Mouse (Mus musculus) layer of hippocampus, adult 8-10 months (tissue): ENCODE measurements around the gene Prok2. TPM values are rescaled to one million over a fixed set of nuclear protein-coding genes. Genes with fewer than 3 reads are reported as not detected.

Experiments used
- DNase-seq, 2 experiments: peaks; one replicate each; pipeline ENCODE4 v3.0.0; 2022; ENCODE audit warnings: low spot score in 2 of 2
- total RNA-seq, 4 experiments: library from RNA; stranded (reverse); gene quantifications; 2 replicates each; pipeline ENCODE4 v1.2.4; 2022

Prok2 gene
- total RNA-seq = under 1 TPM in 3 of 4 experiments, not detected in 1; 0.45 to 0.60 (median 0.59) TPM

DNA sequence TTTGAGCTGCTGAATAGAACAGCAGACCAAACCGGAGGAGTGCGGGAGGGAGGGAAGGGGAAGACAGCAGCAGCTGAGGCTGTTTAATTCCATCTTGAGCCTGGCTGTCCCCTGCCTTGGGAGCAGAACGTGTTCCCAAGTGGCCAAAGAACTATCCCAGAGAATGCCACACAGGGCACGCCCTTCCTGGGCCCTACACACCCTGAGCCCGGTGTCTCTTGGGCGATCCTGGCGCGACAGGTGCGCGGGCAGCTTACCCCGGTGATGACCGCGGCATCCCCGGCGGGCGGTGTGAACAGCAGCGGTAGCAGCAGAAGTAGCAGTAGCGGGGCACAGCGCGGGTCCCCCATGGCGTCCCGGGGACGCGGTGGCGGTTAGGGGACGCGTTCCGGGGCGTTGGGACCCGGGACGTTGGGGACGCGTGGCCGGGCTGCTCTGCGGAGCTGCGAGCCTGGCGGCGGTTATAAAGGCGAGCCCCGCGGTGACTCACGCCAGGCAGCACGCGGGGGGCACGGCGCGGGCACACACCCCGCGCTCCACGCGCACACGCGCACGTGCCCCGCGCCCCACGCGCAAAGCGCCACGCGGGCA, at the start of gene Prok2:
Gene Prok2 (minus strand): TSS at position 422 of the 591 bp plus-strand sequence.
- DNase-seq = no peak

DNA sequence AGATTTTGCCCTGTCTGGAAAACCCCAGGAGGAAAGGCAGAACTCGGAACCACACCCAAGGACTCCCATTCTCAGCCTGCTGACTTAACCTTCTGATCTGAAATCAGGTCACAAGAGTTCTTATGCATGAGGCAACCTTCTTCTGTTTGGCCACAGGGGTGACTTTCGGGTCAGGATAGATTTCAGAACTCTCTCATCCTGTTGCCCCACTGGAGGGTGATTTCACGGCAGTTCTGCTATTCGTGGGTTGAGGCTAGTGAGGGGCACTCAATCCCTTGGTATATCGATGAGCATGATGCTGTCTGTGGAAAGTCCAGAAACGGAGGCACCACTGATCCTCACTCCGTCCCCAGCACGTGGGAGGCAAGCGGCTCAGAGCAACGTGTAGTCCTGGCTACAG, 48.5 kb upstream of the Prok2 start:
- no peak for DNase-seq

DNA sequence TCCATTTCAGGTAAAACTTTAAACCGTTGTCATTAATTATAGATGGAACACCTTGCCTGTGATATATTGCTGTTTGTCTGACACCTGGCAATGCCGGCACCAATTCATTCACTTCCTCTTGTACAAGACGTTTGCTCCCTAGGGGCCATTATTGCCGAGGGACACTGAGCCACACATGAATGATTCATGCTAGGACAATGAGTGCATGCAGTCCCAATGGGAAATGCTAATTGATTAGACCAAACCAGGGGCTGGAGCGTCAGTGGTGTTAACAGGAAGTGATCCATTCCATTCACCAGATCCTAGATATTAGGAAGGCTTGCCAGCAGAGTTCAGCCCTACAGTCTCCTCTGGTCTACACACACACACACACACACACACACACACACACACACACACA, 42.3 kb upstream of the Prok2 start:
- DNase-seq = no peak

DNA sequence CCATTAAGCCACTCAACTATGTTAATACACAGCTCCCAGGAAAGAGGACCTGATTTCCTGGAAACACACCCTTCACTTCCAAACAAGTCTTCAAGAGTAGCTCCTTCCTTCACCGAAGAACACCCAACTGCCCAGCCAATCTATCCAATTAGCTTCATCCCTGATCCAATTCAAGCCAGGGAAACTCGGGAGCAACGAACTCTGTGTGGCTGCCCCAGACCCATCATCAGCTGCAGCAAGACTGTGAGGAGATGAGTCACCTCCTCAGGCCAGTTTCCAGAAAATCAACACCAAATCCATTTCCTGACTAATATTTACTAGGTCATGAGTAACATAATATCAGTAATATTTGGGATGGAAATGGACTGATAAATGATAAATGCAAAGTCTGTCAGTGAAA, 38.7 kb upstream of the Prok2 start:
- DNase-seq = no peak

DNA sequence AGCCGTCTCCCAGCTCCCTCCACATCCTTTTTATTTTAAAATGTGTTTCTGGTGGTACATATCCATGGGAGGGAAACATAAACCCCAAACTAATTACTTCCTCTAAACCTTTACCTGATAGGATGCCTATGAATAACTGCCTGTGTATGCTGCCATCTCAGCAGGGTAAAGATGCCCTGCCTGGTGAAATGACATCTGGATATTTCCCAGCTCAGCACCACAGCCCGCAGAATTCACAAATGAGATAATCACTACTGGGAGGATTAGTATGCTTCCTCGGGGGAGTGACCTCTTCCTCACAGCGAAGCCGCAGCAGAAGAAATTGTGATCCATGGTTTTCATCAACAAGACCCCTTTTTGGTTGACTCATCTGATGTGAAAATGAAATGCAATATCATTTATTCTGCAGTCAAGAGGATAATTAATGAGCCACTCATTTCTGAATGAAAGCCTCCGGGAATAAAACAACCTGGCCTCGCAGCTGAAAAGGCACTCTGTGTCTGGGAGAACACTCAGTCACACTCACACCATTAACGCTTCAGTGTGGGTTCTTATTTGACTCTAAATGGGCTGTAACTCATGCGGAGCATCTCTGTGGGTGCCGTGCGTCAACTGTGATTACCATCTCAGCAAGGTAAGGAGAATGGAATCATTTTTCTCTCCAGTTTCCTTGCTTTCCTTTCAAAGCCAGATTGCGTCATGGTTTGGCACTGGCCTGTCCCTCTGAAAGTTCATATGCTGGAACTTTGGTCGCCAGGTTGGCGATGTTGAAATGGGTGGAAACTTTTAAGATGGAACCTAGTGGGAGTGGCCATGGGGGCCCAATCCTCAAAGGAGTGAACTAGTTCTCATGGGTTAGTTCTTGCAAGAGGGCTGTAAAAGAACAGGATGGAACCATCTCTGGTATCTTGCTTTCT, 36.1 kb upstream of the Prok2 start:
- DNase-seq = no peak

DNA sequence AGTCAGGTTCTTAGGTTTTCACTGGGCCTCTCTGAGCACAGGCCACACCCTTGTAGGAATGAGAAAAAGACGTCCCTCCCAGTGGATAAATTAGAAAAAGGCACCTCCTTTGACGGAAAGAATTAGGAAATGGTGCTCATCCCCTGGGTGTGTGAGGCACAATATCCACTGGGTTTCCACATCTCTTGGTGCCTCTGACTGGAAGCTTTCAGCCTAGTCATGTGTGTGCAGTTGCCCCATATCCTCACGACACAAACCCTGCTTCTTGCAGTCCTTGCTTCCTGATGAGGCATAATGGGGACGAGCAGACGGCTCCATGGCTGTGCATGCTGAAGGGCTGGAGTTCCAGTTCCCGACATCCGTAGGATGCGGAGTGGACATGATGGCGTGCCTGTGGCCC, 29.9 kb upstream of the Prok2 start:
- no peak for DNase-seq

DNA sequence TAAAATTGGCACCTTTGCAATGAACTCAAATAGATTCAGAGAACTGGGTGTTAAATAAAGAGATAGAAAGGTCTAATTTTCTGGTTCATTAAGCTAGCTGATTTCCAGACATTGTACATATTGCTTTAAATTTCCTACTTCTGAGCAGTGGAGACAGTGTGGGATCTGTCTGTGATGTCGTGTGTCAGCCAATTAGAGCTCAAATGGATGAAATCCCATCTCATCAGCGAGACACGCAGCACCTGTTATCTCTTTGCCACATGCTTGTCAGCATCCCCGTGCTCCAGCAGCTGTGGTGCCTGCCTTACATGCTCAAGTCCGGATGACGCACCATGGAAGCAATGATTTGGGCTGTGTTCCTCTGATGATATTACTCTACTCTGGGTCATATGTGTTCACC, 25.1 kb upstream of the Prok2 start:
- DNase-seq = peak; percentile 15 to 20

DNA sequence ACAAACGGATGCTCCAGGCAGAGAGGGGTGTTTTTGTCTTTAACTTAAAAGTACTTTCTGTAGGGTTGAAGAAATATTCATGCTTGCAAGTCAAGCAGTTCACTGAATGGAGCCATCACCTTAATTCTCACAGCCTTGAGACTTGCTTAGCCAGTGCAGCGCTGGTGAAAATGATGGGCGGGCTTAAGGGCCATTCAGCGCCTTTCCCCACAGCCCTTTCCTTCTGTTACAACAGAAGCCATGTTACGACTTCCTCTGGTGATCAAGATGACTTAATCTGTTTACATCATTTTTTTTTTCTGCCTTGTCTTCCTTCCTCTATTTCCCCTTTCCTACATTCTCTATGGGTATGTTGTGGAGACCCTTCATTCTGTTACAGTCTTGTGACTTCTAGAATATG, 20.1 kb upstream of the Prok2 start:
- no peak for DNase-seq

DNA sequence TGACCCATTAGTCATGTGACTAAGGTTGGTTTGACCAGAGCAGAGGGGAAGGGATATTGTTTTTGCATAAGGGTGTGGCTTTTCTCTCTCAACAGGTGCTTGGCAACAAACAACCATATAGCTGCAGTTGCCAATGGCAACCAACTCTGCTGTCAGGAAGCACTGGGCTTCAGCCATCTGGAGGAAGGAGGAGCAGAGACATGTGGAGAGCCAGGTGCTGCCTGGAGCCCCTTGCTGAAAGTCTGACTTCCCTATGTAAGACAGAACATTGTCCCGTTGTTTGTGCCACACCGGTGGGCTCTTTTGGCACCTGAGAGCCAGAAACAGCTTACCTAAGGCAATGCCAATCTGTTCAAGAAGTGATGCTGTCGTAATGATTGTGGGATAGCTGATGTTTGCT, 16.7 kb upstream of the Prok2 start:
- DNase-seq = peak in 1 of 2 experiments; percentile 17

DNA sequence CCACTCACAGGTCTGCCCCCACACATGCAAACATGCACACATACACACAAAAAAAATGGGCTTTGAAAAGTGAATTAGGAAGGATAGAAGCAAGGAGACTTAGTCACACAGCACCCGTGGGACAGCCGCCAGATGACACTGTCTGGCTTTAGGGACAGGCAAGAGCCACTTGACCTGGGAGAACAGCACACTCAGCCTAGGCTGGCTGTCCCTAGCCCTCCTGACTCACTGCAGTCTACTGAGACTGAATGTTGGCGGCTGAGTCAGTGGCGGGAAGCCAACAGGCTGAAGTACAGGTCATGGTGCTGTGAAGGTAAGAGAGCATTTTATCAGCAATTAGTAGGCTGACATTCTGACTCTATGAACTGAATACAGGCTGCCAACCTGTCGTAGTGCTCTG, 8.5 kb upstream of the Prok2 start:
- no peak for DNase-seq

DNA sequence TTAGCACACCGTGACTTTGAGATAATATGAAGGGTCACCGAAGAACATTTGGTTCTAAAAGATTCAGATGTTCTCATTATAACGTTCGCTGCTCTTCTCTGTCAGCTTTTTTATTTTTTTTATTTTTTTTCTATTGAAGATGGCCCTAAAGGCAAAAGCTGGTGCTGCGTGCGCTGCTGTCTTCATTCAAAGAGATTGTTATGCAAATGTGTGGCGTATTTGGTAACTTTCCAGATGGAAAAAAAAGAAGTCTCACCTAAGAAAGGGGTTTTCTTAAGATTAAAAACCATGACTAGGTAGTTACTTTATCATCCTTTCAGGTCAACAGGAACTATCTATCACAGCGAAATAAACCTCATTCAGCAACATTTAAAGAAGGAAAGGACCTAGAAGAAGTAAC, 6.5 kb upstream of the Prok2 start:
- no peak for DNase-seq

DNA sequence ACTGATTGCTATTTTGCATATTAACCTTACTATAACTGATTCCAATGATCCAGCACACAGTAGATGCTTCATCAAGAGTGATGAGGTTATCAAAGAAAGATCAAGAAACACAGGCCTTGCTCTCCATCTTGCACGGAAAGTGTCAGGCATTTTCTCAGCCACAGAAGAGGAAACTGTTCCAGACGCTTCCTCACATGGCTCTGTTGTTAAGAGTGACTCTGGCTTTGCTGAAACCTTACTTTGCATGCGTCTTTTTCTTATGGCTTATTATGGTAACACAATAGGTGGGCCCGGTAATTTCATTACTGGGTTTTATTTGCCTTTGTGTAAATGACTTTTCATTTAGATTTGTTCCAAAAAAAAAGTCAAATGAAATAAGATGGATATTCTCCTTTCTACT, 5.7 kb upstream of the Prok2 start:
- no peak for DNase-seq

DNA sequence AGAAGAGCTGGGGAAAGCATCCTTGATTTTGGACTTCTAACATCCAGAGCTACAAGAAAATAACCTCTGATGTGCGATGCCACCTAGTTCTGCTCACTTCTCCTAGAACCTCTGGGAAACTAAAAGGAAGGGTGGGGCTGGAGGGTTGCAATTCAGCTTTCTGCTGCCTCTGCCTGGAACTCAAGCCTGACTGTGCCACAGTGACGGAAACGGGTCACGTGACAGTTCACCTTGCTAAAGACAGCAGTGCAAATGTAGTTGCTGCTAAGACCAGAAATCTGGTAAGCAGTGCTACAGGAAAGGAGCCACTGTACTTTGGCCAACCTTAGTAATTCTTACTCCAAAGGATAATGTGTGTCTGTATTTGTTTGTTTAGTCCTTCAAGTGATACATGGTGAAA, 3.7 kb upstream of the Prok2 start:
- no peak for DNase-seq

DNA sequence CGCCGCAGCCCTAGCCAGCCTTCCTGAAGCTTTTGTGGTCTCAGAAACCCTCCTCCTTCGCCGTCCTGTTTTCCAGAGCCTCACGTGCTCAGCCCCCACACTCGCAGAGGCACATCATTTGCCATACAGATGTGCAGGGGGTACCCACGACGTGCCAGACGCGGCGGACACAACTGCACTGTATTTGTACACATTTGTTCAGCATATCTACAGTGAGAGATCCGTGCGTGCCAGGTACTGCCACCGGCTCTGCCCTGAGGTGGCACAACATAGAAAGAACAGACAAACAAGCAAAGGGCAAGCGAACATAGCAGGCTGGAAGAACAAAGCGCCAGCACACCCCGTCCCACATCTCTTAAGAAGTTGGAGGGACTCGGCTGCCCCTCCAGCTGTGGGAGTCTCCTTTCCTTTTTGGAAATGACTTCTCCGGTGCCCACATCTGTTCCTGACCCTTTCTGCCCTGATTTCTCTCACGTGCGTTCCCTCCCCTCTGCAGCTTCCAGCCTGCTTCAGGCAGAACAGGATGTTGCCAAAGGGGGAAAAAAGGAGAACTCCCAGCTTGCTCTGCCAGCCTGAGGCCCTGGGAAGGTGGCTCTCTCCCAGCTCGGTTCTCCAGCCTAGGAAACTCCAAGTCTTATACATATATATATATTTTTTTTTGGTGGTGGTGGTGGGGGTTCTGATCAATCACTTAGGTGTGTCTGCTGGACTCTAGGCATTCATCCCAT, 548 bp upstream of the Prok2 start:
- DNase-seq = no peak

DNA sequence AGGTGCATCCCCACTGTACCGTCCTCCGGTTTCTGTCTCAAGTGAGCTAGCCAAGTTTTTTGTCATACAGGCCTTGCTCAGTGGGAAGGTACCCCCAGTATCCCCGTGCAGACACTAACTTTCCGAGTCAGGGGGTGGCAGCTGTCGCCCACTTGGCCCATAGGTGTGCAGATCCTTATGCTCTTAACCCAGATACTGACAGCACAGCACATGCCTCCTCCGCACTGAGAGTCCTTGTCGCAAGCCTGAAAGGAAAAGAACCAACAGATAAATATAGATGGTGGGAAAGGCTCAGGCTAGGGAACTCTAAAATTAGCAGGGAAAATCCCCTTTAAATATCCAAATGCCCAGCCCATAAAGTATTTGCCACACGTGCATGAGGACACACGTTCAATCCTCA, 3.8 kb downstream of the Prok2 start:
- DNase-seq = no peak

DNA sequence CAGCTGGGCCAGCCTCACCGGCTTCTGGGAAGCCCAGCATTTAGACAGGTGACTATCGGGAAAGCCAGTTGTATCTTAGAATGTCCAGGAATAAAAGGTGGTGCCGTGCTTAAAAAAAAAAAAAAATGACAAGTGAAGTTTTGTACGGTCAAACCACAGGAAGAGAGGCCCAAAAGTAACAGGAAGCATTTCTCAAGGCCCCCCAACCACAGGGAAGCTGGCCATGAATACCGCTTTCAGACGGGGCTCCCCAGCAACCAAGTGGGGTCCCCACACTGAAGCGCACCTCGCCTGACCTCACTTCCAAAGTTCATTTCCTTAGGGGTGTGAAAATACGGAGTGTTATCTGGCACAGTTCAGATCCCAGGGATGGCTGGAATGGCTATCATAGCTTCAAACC, 5.2 kb downstream of the Prok2 start:
- no peak for DNase-seq

DNA sequence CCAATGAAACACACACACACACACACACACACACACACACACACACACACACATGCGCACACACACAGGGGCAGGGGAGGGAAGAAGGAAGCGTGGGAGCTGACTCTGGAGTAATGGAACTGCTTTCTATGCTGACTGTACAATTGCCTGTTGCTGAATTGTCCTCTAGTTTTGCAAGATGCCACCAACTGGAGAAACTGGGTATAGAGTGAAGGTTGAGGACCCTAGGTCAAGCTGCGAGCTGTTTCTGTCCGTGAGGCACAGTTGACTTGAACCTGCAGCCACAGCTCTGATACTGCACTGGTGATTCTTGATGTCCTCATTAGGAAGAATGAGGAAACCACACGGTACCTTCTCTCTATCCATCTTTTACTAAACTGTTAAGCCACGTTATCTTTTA, 10.3 kb downstream of the Prok2 start:
- DNase-seq = no peak

DNA sequence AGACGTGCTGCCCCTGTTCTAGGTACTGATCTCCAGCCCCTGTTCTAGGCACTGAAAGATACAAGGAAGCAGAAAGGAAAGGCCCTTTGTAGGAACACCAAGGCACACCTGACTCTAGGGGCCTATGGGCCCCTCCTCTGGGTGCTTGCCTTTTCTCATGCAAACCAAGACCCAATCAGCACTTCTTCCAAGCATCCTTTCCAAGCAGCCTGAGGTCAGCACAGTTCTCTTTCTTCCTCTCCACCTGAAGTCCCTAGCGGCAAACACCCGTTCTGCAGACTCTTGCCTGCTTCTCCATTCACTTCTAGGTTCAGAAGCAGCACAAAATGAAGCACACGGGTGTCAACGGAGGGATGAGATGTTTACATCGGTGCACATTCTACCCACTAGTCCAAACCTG, 11.0 kb downstream of the Prok2 start:
- DNase-seq = no peak

DNA sequence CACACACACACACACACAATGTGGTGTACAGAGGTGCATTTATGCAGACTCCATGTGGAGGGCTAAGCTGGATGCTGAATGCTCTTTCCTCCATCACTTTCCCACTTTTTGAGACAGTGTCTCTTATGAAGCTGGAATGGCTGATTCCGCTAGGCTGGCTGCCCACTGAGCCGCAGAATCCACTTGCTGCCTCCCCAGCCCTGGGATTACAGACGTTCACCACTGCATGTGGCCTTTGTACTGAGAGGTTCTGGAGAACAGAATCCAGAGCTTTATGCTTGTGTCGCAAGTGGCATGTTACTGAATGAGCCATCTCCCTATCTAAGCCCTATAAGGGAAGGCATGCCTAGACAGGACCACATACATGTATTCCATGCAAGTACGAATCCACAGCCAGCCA, 12.9 kb downstream of the Prok2 start:
- no peak for DNase-seq

DNA sequence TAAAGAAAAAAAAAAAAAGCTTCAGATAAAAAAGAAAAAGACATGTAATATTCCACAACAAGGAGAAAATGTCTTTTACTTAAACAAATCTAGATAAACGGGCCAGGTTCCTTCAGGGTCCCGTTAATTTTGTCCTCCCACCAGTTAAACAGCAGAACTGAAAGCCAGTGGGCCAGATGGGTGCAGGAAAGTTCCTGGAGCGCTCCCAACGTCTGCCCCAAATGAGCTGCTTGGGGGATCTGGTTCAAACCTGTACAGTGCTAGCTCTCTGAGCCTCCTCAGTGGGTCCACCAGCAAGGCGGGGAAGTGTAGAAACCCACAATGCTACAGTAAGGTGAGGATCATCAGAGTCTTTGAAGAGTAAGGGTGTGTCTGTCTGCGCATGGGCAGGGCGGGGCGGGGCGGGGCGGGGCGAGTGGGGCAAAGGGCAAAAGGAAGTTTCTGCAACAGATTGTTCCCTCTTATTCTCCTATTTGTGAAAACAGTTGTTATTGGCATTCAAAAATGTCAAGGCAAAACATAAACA, 14.6 kb downstream of the Prok2 start:
- DNase-seq = no peak

DNA sequence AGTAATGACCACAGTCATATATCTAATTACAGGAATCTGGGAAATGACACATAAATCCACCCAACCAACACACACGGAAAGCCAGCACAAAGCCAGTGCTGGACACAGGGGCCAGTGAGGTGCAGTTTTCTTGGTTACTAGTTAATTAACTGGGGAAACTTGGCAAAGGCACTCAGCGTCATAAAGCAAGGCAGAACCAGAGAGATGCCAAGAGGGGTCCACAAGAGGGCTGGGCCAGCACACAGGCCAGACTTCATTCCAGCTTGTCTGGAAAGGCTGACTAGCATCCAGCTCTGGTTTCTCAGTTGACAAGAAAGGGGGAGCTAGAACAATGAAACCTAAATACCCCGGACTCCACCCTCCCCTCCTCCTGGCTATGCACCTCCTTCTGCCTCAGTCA, 25.7 kb downstream of the Prok2 start:
- no peak for DNase-seq
